Mouse (Mus musculus) neural tube, embryonic 15.5 days (tissue): ENCODE results near the gene Ifnar2. TPM values are rescaled to one million over a fixed set of nuclear protein-coding genes. Genes with fewer than 3 reads are reported as not detected.
"Not testable (repeated sequence)": the region's sequence is repeated elsewhere in the genome, so short reads cannot be mapped to it uniquely, and the experiment has no call there.

Source experiments
- ATAC-seq: fragments of 200-750 bp; cut with Nextera tagmentation; 2 replicates; pipeline ENCODE4 v1.8.0; 2017; ENCODE audit warnings: mild to moderate bottlenecking, moderate TSS enrichment, moderate library complexity; ENCODE audit not compliant: low FRiP score
- H3K27ac ChIP-seq: fragments of 300-500 bp; sonication (generic); replicated peaks from 2 replicates; pipeline ENCODE4 v1.5.1; 2015; ENCODE audit warnings: mild to moderate bottlenecking, inconsistent platforms
- H3K27me3 ChIP-seq: fragments of 300-500 bp; sonication (generic); replicated peaks from 2 replicates; pipeline ENCODE4 v1.6.1; 2015; ENCODE audit warnings: inconsistent platforms
- H3K36me3 ChIP-seq: fragments of 300-500 bp; sonication (generic); 2 replicates; pipeline ENCODE4 v1.6.1; 2015; ENCODE audit warnings: inconsistent platforms
- H3K4me1 ChIP-seq: fragments of 300-500 bp; sonication (generic); 2 replicates; pipeline ENCODE4 v1.6.1; 2015; ENCODE audit warnings: inconsistent platforms
- H3K4me2 ChIP-seq: fragments of 300-500 bp; sonication (generic); 2 replicates; pipeline ENCODE4 v1.6.1; 2015; ENCODE audit warnings: inconsistent platforms, mild to moderate bottlenecking, moderate library complexity
- H3K4me3 ChIP-seq: fragments of 300-500 bp; sonication (generic); replicated peaks from 2 replicates; pipeline ENCODE4 v1.5.1; 2015; ENCODE audit warnings: mild to moderate bottlenecking, inconsistent platforms
- H3K9ac ChIP-seq: fragments of 300-500 bp; sonication (generic); replicated peaks from 2 replicates; pipeline ENCODE4 v1.6.1; 2015; ENCODE audit warnings: mild to moderate bottlenecking, inconsistent platforms
- H3K9me3 ChIP-seq: fragments of 300-500 bp; sonication (generic); replicated peaks from 2 replicates; pipeline ENCODE4 v1.6.1; 2016; ENCODE audit warnings: inconsistent platforms
- WGBS: fragments of 180-500 bp; shearing (Covaris S2); methylation state at CpG from one replicate; pipeline ENCODE4 v1.1.7; 2015; ENCODE audit warnings: mixed read lengths; 5-methylcytosine and 5-hydroxymethylcytosine counted together
- polyA plus RNA-seq: library from polyadenylated mRNA; unstranded; fragments of >200 nt; fragmentation: Nextera tagmentation; extraction: Ambion mirVana; gene quantifications from 2 replicates; pipeline ENCODE4 v1.2.1, GENCODE M21; 2015

Ifnar2 gene
- polyA plus RNA-seq, 1 experiment from 2014 or later = 42.3 TPM

DNA sequence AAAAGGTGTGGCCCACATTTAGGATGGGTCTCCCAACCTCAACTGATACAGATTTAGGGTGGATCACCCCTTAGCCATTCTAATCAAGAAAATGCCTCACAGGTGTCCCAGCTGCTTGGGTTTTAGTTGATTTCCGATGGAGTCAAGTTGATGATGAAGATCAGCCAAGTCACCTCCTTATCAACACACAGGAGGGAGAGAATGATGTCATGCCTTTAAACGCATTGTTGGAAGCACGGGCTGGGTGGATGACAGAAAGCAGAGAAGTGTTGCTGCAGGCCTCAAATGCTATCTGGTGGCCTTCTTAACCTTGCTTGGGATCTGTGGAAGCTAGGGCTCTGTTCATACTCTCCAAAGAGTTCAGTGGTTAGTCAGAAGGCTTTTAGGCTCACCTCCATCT, 61.5 kb downstream of the Ifnar2 start:
- ATAC-seq = no peak
- Histone ChIP-seq H3K36me3 (no peaks in the 10 kb centered on the region), H3K27me3 (no peaks in the 10 kb centered on the region), H3K9ac (no peak overlapping the region), H3K4me1 (no peaks in the 10 kb centered on the region), H3K9me3 (no peaks in the 10 kb centered on the region), H3K27ac (no peak overlapping the region), H3K4me3 (no peak overlapping the region), H3K4me2 (no peak overlapping the region)
- WGBS = 94% methylated on average over 3 of the region's 3 CpGs

DNA sequence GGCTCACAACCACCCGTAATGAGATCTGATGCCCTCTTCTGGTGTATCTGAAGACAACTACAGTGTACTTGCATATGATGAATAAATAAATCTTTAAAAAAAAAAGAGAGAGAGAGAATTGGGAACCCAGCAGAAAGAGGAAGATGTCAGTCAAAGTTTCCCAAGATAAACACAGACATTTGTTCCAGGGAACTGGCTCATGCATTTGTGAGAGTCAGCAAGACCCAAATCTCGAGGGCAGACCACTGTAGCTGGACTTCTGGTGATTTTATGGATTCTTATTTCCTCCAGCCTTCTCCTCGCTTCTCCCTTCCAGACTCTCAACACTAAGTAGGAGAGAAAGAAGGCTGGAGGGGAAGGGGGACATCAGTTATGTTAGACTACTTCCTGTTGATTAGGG, 65.5 kb downstream of the Ifnar2 start:
- Histone ChIP-seq H3K4me2 (no peak overlapping the region), H3K4me3 (no peak overlapping the region), H3K36me3 (no peaks in the 10 kb centered on the region), H3K27me3 (no peaks in the 10 kb centered on the region), H3K27ac (no peak overlapping the region), H3K4me1 (no peaks in the 10 kb centered on the region), H3K9me3 (no peaks in the 10 kb centered on the region), H3K9ac (no peak overlapping the region)
- 63% methylated on average over 3 of the region's 3 CpGs for WGBS
- ATAC-seq = no peak

DNA sequence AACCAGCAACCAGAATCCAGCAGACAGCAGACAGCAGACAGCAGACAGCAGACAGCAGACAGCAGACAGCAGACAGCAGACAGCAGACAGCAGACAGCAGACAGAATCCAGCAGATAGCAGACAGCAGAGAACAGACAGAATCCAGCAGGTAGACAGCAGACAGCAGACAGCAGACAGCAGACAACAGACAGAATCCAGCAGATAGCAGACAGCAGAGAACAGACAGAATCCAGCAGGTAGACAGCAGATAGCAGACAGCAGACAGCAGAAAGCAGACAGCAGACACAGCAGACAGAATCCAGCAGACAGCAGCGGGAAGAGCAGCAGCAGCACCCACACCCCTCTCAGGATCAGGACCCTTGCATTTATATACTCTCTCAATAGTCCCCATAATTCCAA, 66.0 kb downstream of the Ifnar2 start:
- H3K4me2 ChIP-seq, ATAC-seq, H3K4me1 ChIP-seq, H3K4me3 ChIP-seq, H3K9ac ChIP-seq, H3K36me3 ChIP-seq, H3K27ac ChIP-seq, H3K27me3 ChIP-seq, H3K9me3 ChIP-seq: not testable (repeated sequence)
- WGBS = 86% methylated on average over 1 of the region's 1 CpGs

DNA sequence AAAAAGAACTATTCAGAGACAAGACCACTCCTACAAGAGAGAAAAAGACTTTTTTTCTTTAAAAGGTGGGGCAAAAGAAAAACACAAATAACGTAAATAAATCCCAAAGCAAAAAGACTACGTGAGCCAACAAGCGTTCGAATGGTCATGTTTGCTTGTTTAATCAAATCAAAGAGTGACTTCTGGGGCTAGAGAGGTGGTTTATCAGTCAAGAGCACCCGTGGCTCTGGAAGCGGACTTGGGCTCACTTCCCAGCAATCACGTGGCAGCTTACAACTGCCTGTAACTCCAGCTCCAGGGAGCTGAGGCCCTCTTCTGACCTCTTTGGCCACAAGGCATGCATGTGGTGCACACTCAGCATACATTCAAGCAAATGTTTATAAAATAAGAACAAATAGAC, 68.8 kb downstream of the Ifnar2 start:
- H3K36me3 ChIP-seq = no peaks in the 10 kb centered on the region
- H3K9ac ChIP-seq = no peak overlapping the region
- H3K4me3 ChIP-seq = no peak overlapping the region
- WGBS = 70% methylated on average over 7 of the region's 7 CpGs
- ATAC-seq = no peak
- H3K27me3 ChIP-seq = no peaks in the 10 kb centered on the region
- H3K9me3 ChIP-seq = no peaks in the 10 kb centered on the region
- no peaks in the 10 kb centered on the region for H3K4me1 ChIP-seq
- no peak overlapping the region for H3K27ac ChIP-seq
- no peak overlapping the region for H3K4me2 ChIP-seq

DNA sequence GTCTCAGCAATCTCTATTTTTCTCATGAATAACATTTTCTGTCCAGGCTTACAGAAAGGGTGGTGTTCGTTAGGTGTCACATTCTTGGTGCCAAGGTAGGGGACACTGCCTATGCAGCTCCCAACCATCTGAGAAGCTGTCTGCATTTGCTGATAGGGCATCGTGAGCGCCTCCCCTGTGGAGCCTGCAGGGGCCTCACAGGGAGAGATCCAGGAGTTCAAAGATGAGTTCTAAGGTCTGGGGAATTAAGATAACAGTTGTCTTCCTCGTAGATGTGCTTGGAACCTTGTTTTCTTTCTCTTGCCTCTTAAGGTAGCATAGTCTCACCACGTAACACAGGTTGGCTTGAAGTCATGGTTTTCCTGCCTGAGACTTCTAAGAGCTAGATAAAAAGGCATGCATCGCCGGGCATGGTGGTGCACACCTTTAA, 69.2 kb downstream of the Ifnar2 start:
- no peaks in the 10 kb centered on the region for H3K9me3 ChIP-seq
- 84% methylated on average over 7 of the region's 7 CpGs for whole genome bisulfite sequencing
- no peak for ATAC-seq
- H3K27ac ChIP-seq = no peak overlapping the region
- H3K4me2 ChIP-seq = no peak overlapping the region
- H3K4me1 ChIP-seq = no peaks in the 10 kb centered on the region
- H3K27me3 ChIP-seq = no peaks in the 10 kb centered on the region
- H3K9ac ChIP-seq = no peak overlapping the region
- no peaks in the 10 kb centered on the region for H3K36me3 ChIP-seq
- no peak overlapping the region for H3K4me3 ChIP-seq

DNA sequence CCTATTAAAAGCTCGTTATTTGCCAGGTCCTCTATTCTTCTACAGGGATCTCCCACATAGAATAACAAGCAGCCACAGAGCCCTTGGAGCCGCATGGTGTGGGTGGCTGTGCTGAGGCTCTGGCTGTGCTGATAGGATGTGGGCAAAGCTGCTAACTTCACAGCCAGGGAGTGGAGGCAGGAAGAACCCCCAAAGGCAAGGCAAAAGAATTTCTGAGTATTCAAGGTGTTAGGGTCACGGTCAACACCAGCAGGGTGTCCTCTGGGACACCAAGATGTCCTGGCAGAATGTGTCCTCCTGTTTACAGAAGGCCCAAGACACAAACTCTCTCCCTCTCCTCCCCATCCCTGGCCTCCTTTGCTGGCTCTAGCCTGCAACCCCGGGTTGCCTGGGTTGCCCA, 69.9 kb downstream of the Ifnar2 start:
- no peaks in the 10 kb centered on the region for H3K9me3 ChIP-seq
- no peak overlapping the region for H3K4me3 ChIP-seq
- H3K27me3 ChIP-seq = no peaks in the 10 kb centered on the region
- ATAC-seq = no peak
- WGBS = 71% methylated on average over 4 of the region's 4 CpGs
- H3K9ac ChIP-seq = no peak overlapping the region
- no peaks in the 10 kb centered on the region for H3K36me3 ChIP-seq
- no peak overlapping the region for H3K4me2 ChIP-seq
- H3K4me1 ChIP-seq = 0 out of 2 replicates have a peak, but pooled peaks cover 2% of the 10 kb centered on the region
- H3K27ac ChIP-seq = no peak overlapping the region

DNA sequence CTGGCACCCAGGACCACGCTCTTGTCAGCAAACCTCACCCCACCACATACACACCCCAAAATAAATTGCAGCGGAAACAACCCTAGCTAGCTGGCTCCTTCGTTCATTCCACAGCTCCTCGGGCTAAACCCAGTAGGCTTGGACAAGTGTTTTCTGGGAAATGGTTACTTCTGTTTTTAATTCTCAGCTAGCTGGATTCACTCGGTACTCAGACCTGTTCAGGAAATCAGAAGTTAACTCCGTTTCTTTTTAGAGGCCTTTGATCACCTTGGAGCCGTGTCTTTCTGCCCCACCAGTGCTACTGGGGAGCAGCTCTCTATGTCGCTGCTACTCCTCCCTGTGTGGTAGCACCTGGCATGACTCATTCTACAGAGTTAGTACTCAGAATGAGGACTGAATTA, 70.6 kb downstream of the Ifnar2 start:
- Histone ChIP-seq H3K27ac (no peak overlapping the region), H3K9me3 (no peaks in the 10 kb centered on the region), H3K9ac (no peak overlapping the region), H3K4me1 (0 out of 2 replicates have a peak, but pooled peaks cover 2% of the 10 kb centered on the region), H3K4me3 (no peak overlapping the region), H3K27me3 (no peaks in the 10 kb centered on the region), H3K4me2 (no peak overlapping the region), H3K36me3 (no peaks in the 10 kb centered on the region)
- WGBS = 83% methylated on average over 8 of the region's 8 CpGs
- no peak for ATAC-seq

DNA sequence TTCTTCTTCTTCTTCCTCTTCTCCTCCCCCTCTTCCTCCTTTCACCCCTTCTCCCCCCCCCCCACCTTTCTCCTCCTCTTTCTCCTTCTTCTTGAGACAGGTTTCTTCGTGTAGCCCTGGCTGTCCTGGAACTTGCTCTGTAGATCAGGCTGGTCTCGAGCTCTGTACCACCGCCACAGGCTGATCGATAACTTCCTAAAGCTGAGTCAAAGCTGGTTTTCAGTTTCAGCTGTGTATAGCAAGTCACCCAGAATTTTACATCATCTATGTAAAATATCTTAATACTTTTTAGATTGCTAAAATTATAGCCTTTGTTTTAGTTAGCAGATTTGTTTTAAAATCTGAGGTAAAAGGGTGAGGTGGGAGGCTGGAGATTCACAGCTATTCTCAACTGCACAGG, 72.3 kb downstream of the Ifnar2 start:
- ATAC-seq = no peak
- Histone ChIP-seq H3K27ac (no peak overlapping the region), H3K36me3 (no peaks in the 10 kb centered on the region), H3K9me3 (no peaks in the 10 kb centered on the region), H3K4me1 (0 out of 2 replicates have a peak, but pooled peaks cover 2% of the 10 kb centered on the region), H3K4me2 (no peak overlapping the region), H3K4me3 (no peak overlapping the region), H3K9ac (no peak overlapping the region), H3K27me3 (no peaks in the 10 kb centered on the region)
- 80% methylated on average over 4 of the region's 4 CpGs for WGBS

DNA sequence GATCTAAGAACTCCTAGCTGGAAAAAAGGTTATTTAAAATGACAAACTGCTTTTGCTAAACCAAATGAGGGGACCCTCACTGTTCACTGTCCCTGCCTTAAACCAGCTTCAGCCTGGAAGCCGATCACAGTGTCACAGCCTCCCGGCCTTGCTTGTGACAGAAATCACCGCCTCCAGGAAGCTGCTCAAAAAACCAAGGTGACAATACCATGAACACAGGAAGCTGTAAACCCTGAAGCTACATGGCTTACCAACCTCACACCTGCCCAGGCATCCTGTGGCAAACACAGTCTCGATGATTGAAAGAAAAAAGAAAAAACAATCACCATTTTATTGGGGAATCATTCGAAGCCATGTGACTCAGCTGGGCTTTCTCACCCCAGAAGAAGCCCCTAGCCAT, 73.0 kb downstream of the Ifnar2 start:
- H3K9me3 ChIP-seq = no peaks in the 10 kb centered on the region
- no peaks in the 10 kb centered on the region for H3K27me3 ChIP-seq
- H3K4me2 ChIP-seq = no peak overlapping the region
- H3K36me3 ChIP-seq = no peaks in the 10 kb centered on the region
- H3K9ac ChIP-seq = no peak overlapping the region
- no peak overlapping the region for H3K27ac ChIP-seq
- H3K4me3 ChIP-seq = no peak overlapping the region
- 83% methylated on average over 5 of the region's 5 CpGs for WGBS
- no peak for ATAC-seq
- H3K4me1 ChIP-seq = 0 out of 2 replicates have a peak, but pooled peaks cover 2% of the 10 kb centered on the region

DNA sequence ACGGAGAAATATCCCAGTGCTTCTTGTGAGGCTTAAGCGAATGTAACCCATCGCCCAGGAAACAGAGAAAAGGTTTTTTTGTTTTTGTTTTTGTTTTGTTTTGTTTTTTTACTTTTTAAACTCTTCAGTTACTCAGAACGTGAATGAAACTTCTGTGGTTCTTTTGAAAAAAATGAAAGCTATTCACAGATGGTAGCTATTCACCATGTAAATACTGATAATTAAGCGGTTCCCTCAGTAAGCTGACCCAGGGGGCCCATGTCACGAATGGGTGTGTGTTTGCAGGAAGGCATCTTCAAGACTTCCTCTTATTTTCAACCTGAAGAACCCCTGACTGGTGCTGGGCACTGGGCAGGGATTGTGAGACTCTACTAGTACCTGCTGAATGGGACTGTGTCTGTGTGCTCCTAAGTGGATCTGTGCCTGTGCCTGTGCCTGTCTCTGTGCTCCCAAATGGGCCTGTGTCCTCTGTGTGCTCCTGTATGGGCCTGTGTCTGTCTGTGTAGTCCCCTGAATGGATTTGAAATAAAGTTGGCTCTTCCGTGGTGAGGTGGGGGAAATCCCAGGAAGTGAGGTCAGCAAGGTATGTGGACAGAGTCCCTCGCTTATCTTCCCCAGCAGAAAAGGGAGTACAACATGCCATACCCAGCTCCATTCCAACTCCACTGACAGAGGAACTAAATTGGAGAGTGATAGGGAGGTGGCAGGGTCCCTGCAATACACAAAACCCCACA, 74.4 kb downstream of the Ifnar2 start:
- Histone ChIP-seq H3K4me1 (0 out of 2 replicates have a peak, but pooled peaks cover 2% of the 10 kb centered on the region), H3K27me3 (no peaks in the 10 kb centered on the region), H3K9ac (no peak overlapping the region), H3K4me2 (no peak overlapping the region), H3K36me3 (no peaks in the 10 kb centered on the region), H3K4me3 (no peak overlapping the region), H3K27ac (no peak overlapping the region), H3K9me3 (no peaks in the 10 kb centered on the region)
- 74% methylated on average over 8 of the region's 8 CpGs for WGBS
- ATAC-seq = no peak

DNA sequence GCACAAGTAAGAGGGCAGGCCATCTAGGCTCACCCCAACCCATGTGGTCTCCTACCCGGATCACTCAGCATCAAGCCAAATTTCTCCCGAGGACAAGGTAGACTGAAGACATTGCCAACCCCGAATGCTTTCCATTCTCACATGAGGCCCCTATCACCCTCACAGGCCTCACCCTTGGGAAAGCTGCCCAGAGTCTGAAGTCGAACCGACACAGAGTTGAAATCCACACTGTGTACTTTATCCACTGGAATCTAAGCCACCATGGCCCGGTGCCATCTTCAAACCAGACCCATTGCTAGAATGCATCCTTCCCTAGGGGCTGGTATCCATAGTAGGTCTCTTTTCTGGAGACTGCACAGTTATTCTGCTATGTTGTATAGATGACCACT, 74.9 kb downstream of the Ifnar2 start:
- no peaks in the 10 kb centered on the region for H3K9me3 ChIP-seq
- H3K4me1 ChIP-seq = 0 out of 2 replicates have a peak, but pooled peaks cover 2% of the 10 kb centered on the region
- WGBS = 83% methylated on average over 6 of the region's 6 CpGs
- H3K9ac ChIP-seq = no peak overlapping the region
- H3K27me3 ChIP-seq = no peaks in the 10 kb centered on the region
- H3K4me3 ChIP-seq = no peak overlapping the region
- H3K27ac ChIP-seq = no peak overlapping the region
- no peaks in the 10 kb centered on the region for H3K36me3 ChIP-seq
- no peak for ATAC-seq
- no peak overlapping the region for H3K4me2 ChIP-seq

DNA sequence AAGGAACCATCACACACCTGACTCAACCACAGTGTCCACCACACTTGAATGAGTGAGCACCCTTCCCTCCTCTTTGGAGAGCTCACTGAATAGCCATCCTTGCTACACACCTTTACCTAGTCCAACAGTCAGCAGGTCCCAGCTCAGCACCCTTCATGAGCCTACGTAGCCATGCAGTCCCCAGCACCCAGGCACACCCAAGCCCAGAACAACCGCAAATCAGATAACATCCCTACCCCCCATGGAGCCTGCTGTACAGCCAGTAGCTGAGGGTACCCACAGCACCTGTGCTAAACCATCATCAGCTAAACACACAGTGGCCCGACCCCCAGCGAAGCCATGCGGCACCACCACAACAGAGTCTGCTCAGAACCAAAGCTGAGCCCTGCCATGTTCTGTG, 75.5 kb downstream of the Ifnar2 start:
- 0 out of 2 replicates have a peak, but pooled peaks cover 2% of the 10 kb centered on the region for H3K4me1 ChIP-seq
- H3K27ac ChIP-seq = no peak overlapping the region
- no peaks in the 10 kb centered on the region for H3K27me3 ChIP-seq
- no peak overlapping the region for H3K9ac ChIP-seq
- H3K36me3 ChIP-seq = no peaks in the 10 kb centered on the region
- whole genome bisulfite sequencing = 93% methylated on average over 5 of the region's 5 CpGs
- H3K4me3 ChIP-seq = no peak overlapping the region
- no peak overlapping the region for H3K4me2 ChIP-seq
- no peaks in the 10 kb centered on the region for H3K9me3 ChIP-seq
- ATAC-seq = no peak
